Mouse (Mus musculus) erythroblast, embryonic 14.5 days (primary cell): Measurements from ENCODE around the gene Cyp4b1. TPM values are rescaled to one million over a fixed set of nuclear protein-coding genes. Genes with fewer than 3 reads are reported as not detected.
"Not testable (repeated sequence)": the region's sequence is repeated elsewhere in the genome, so short reads cannot be mapped to it uniquely, and the experiment has no call there.

Experiments used
- H3K27me3 ChIP-seq: 2 replicates; pipeline ENCODE4 v1.6.1; 2012; ENCODE audit warnings: inconsistent platforms; ENCODE audit not compliant: control insufficient read depth
- H3K36me3 ChIP-seq: 2 replicates; pipeline ENCODE4 v1.6.1; 2012; ENCODE audit warnings: mild to moderate bottlenecking, inconsistent platforms; ENCODE audit not compliant: control insufficient read depth
- H3K4me1 ChIP-seq: 2 replicates; pipeline ENCODE4 v1.6.1; 2012; ENCODE audit warnings: inconsistent platforms; ENCODE audit not compliant: control insufficient read depth
- H3K4me3 ChIP-seq: replicated peaks from 2 replicates; pipeline ENCODE3; 2012; ENCODE audit warnings: moderate library complexity, mild to moderate bottlenecking, inconsistent platforms
- H3K9me3 ChIP-seq: 2 replicates; pipeline ENCODE4 v1.6.1; 2012; ENCODE audit warnings: low read length, inconsistent platforms, mixed read lengths; ENCODE audit not compliant: control insufficient read depth
- GATA1 ChIP-seq: IDR thresholded peaks from 2 replicates; pipeline ENCODE4 v1.6.1; 2012; ENCODE audit warnings: low read length, inconsistent platforms, mixed read lengths
- TAL1 ChIP-seq: IDR thresholded peaks from 3 replicates; pipeline ENCODE4 v1.6.1; 2012; ENCODE audit warnings: low read length, inconsistent platforms, mixed read lengths
- polyA plus RNA-seq: library from polyadenylated mRNA; stranded (reverse); fragments of >175 nt; gene quantifications from 2 replicates; pipeline ENCODE4 v1.2.3, GENCODE M21; 2012

The Cyp4b1 gene
- polyA plus RNA-seq, 1 experiment, result 0.04 TPM

- Histone ChIP-seq H3K36me3 (no peaks in the 10 kb centered on the region), H3K9me3 (no peaks in the 10 kb centered on the region), H3K27me3 (no peaks in the 10 kb centered on the region), H3K4me3 (no peak overlapping the region), H3K4me1 (no peaks in the 10 kb centered on the region)
- TF ChIP-seq GATA1 (no peak), TAL1 (no peak)
These were observed 2.2 kb downstream of the Cyp4b1 start for GRCm38 (mm10) chr4:115645371-115645770.

GRCm38 (mm10) chr4:115642967-115643754 lies 4.4 kb downstream of the Cyp4b1 start:
- TF ChIP-seq GATA1 (no peak), TAL1 (no peak)

DNA sequence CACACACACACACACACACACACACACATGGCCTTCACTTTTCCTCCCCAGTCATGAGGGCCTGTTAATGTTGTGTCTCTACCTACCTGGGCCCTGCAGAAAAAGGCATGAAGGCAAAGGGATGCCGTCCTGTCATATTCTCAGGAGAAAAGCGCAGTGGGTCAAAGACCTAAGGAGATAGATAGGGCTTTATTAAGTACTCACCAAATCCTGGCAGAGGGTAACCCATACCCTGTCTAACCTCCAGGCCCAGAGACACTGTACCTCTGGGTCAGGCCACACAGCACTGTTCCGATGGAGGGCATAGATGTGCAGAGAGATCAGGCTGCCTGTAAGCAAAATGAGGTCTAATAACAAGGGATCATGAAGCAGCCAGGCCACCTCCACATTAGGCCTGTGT lies 22.0 kb downstream of the Cyp4b1 start:
- not testable (repeated sequence) for H3K9me3 ChIP-seq, H3K27me3 ChIP-seq, H3K4me1 ChIP-seq, H3K36me3 ChIP-seq, H3K4me3 ChIP-seq

More at GRCm38 (mm10) chr4:115642967-115643754, 4.4 kb downstream of the Cyp4b1 start:
- H3K9me3 ChIP-seq, result no peaks in the 10 kb centered on the region
- H3K27me3 ChIP-seq, result no peaks in the 10 kb centered on the region
- no peaks in the 10 kb centered on the region for H3K36me3 ChIP-seq
- no peaks in the 10 kb centered on the region for H3K4me1 ChIP-seq
- H3K4me3 ChIP-seq, result no peak overlapping the region

DNA sequence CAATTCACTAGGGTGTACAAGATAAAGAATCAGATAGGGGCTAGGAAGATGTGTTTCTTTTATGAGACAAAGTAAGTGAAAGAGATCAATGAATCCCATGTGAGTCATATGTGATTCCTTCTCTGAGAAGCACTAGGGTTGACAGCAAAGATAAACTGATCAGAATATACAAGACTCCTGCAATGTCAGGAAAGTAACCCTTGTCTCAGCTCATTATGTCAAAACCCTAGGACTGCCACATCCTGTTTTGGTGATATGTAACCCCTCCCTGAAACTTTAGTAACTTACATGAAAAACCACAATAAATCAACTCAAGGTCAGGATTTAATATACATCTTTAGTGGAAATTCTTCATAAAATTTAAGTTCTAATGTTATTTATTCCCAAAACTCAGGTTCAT lies 33.5 kb downstream of the Cyp4b1 start:
- Histone ChIP-seq H3K9me3 (no peaks in the 10 kb centered on the region), H3K36me3 (no peaks in the 10 kb centered on the region), H3K4me1 (no peaks in the 10 kb centered on the region), H3K4me3 (no peak overlapping the region), H3K27me3 (no peaks in the 10 kb centered on the region)
- TF ChIP-seq TAL1 (no peak), GATA1 (no peak)

DNA sequence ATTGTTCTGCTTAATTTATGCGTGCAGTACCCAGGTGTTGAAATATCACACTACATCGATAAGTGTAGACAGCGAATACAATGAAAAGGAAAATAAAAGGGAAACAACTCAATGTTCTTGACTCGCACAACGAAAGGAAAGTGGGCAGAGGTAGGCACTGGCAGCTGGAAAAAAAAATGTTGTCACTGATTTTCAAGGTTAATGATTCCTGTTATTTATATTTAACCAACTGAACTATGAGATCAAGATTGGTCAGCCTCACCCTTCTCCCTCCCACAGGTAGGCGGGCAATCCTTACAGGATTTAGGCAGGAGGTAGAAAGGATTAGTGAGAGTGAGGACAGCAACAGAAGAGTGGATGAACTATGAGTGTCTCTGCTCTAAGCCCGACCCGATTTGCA lies 46.9 kb downstream of the Cyp4b1 start, which contains the start of gene Cyp4a32:
TSS of gene Cyp4a32 (plus strand) at position 359 of the 400 bp plus-strand sequence.
- not testable (repeated sequence) for H3K36me3 ChIP-seq, H3K9me3 ChIP-seq, H3K4me3 ChIP-seq, H3K4me1 ChIP-seq, H3K27me3 ChIP-seq

DNA sequence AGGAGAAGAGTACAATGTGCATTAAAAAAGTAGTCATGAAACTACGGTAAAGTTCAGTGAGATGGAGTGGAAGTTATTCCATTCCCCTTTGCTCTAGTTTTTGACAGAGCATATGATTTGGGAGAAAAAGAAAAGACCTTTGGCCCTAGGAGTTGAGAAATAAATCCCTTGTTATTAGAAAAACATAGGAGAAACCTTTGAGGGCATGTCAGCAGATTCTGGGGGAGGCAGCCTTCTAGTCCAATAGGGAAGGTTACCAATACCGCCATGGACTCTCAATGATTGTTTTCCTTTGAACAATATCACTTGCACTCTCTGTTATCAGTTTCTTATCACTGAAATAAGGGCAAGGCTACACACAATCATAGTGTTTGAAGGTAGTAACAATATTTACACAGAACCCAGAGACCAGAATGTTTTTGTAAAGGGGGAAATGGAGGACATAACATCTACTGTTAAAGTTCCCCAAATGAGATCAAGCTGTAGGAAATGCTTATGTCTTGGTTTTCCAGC lies 50.6 kb downstream of the Cyp4b1 start:
- H3K4me3 ChIP-seq, result no peak overlapping the region
- H3K27me3 ChIP-seq, result no peaks in the 10 kb centered on the region
- H3K4me1 ChIP-seq, result no peaks in the 10 kb centered on the region
- no peak for TF ChIP-seq GATA1
- no peak for TF ChIP-seq TAL1
- H3K9me3 ChIP-seq, result no peaks in the 10 kb centered on the region
- no peaks in the 10 kb centered on the region for H3K36me3 ChIP-seq

DNA sequence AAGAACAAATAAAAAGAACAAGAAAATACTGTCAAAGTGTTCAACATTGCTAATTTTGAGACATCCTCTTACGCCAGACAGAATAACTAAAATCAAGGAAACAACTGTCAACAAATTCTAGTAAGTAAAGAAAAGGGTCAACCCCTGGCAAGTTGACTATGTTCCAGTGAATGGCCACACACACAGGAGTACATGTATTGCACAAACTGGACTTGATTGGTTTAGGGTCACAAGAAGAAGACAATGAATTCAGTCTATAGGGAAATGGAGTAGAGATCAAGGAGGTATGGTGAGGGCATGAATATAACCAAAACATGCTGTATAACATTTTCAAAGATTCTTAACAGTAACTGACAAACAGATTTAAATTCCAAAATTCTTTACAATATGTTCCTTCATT lies 51.2 kb downstream of the Cyp4b1 start:
- no peak for TF ChIP-seq TAL1
- TF ChIP-seq GATA1, result no peak
- H3K9me3 ChIP-seq, result no peaks in the 10 kb centered on the region
- no peaks in the 10 kb centered on the region for H3K27me3 ChIP-seq

GRCm38 (mm10) chr4:115583036-115583435 lies 64.5 kb downstream of the Cyp4b1 start:
- H3K9me3 ChIP-seq, result peaks cover 12% of the 10 kb centered on the region
- TF ChIP-seq TAL1 (peak; percentile 86), GATA1 (peak; percentile 70)
- peaks cover 14% of the 10 kb centered on the region for H3K4me1 ChIP-seq
- peak overlapping the region; percentile 39 for H3K4me3 ChIP-seq
- no peaks in the 10 kb centered on the region; the same call in none of the 2 replicates for H3K36me3 ChIP-seq
- no peaks in the 10 kb centered on the region for H3K27me3 ChIP-seq

More for the DNA sequence above, 51.2 kb downstream of the Cyp4b1 start:
- H3K36me3 ChIP-seq, result no peaks in the 10 kb centered on the region
- H3K4me1 ChIP-seq, result no peaks in the 10 kb centered on the region
- no peak overlapping the region for H3K4me3 ChIP-seq

DNA sequence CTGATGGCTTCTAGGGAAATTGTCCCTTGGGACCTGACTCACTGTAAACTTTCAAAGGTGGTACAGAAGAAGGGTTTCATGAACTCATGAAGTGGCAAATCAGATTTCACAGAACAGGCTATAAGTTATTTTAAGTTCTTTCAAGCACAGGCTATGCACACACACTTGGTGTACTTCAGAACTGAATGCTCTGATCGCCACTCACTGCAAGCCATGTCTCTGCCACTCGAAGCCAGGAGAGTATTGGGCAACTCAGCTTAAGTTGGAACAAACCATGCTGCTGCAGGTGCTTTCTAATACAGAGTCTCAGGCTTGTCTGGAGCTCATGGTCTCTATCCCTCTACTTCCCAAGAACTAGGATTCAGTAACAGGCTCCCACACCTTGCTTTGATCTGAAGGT lies 71.7 kb downstream of the Cyp4b1 start:
- no peaks in the 10 kb centered on the region; the same call in 1 of the 2 replicates for H3K36me3 ChIP-seq
- H3K9me3 ChIP-seq, result no peaks in the 10 kb centered on the region
- no peaks in the 10 kb centered on the region for H3K27me3 ChIP-seq
- no peak overlapping the region for H3K4me3 ChIP-seq
- TF ChIP-seq TAL1 (no peak), GATA1 (no peak)
- H3K4me1 ChIP-seq, result no peaks in the 10 kb centered on the region; the same call in 1 of the 2 replicates
